Mouse (Mus musculus) limb, embryonic 13.5 days (tissue): Measurements from ENCODE around the gene Ulbp1. TPM values are rescaled to one million over a fixed set of nuclear protein-coding genes. Genes with fewer than 3 reads are reported as not detected.
"Not testable (repeated sequence)": the region's sequence is repeated elsewhere in the genome, so short reads cannot be mapped to it uniquely, and the experiment has no call there.

Experiments used
- ATAC-seq: fragments of 200-750 bp; cut with Nextera tagmentation; 2 replicates; pipeline ENCODE4 v1.8.0; 2017; ENCODE audit warnings: low read depth, moderate number of reproducible peaks, moderate TSS enrichment; ENCODE audit not compliant: low FRiP score
- H3K27ac ChIP-seq: fragments of 300-500 bp; sonication (generic); 2 replicates; pipeline ENCODE4 v1.5.1; 2015; ENCODE audit warnings: inconsistent platforms, mild to moderate bottlenecking, moderate library complexity
- H3K27me3 ChIP-seq: fragments of 300-500 bp; sonication (generic); 2 replicates; pipeline ENCODE4 v1.6.1; 2015; ENCODE audit warnings: mild to moderate bottlenecking, inconsistent platforms
- H3K36me3 ChIP-seq: fragments of 300-500 bp; sonication (generic); 2 replicates; pipeline ENCODE4 v1.6.1; 2015; ENCODE audit warnings: inconsistent platforms, mild to moderate bottlenecking, moderate library complexity
- H3K4me1 ChIP-seq: fragments of 300-500 bp; sonication (generic); 2 replicates; pipeline ENCODE4 v1.6.1; 2015; ENCODE audit warnings: inconsistent platforms
- H3K4me2 ChIP-seq: fragments of 300-500 bp; sonication (generic); replicated peaks from 2 replicates; pipeline ENCODE4 v1.6.1; 2015; ENCODE audit warnings: inconsistent platforms, mild to moderate bottlenecking, moderate library complexity
- H3K4me3 ChIP-seq: fragments of 300-500 bp; sonication (generic); 2 replicates; pipeline ENCODE4 v1.5.1; 2015; ENCODE audit warnings: moderate library complexity, mild to moderate bottlenecking, inconsistent platforms
- H3K9ac ChIP-seq: fragments of 300-500 bp; sonication (generic); 2 replicates; pipeline ENCODE4 v1.6.1; 2015; ENCODE audit warnings: mild to moderate bottlenecking, inconsistent platforms
- H3K9me3 ChIP-seq: fragments of 300-500 bp; sonication (generic); 2 replicates; pipeline ENCODE4 v1.6.1; 2016; ENCODE audit warnings: inconsistent platforms
- WGBS: fragments of 180-500 bp; shearing (Covaris S2); methylation state at CpG from one replicate; pipeline ENCODE4 v1.1.7; 2015; 5-methylcytosine and 5-hydroxymethylcytosine counted together
- polyA plus RNA-seq: library from polyadenylated mRNA; unstranded; fragments of >200 nt; fragmentation: Nextera tagmentation; extraction: Ambion mirVana; gene quantifications from 2 replicates; pipeline ENCODE4 v1.2.1, GENCODE M21; 2015

The Ulbp1 gene
- 1.1 and 1.3 TPM in 2 replicates for polyA plus RNA-seq

GRCm38 (mm10) chr10:7473197-7473889 lies at the start of gene Ulbp1:
TSS of gene Ulbp1 (minus strand) at chr10:7473638.
- Histone ChIP-seq H3K9ac (no peak within 1 kb of the TSS), H3K4me2 (peak within 1 kb of the TSS; percentile 7; the same call in 1 of the 2 replicates), H3K4me1 (no peaks in the 10 kb centered on the region), H3K27ac (no peak within 1 kb of the TSS; the same call in 1 of the 2 replicates), H3K9me3 (no peaks in the 10 kb centered on the region), H3K4me3 (no peak within 1 kb of the TSS), H3K27me3 (no peaks in the 10 kb centered on the region), H3K36me3 (no peaks in the 10 kb centered on the region)
- ATAC-seq: no peak
- 68% methylated on average over 13 of the region's 13 CpGs for WGBS

DNA sequence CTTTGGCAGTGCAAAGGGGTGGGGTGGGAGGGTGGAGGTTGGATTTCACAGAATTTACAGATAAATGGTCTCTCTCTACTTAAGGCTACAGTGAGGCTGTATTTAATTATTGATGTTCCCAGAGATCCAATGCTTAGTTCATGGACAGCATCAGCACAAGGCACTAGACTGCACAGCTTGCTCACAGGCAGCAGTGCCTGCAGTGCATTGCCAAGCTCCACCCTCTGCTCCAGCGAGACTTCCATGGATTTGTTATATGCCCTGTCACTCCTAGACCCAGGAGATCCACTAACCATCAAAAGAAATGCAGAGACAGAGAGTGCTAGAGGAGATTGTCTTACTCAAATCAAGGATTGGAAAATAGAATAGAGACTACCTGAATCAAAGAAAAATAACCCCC lies 24.7 kb upstream of the Ulbp1 start:
- H3K4me1 ChIP-seq, H3K9me3 ChIP-seq, H3K4me3 ChIP-seq, H3K27me3 ChIP-seq, H3K4me2 ChIP-seq, H3K9ac ChIP-seq, ATAC-seq, H3K36me3 ChIP-seq, H3K27ac ChIP-seq: not testable (repeated sequence)
- WGBS: 60% methylated on average over 1 of the region's 1 CpGs

DNA sequence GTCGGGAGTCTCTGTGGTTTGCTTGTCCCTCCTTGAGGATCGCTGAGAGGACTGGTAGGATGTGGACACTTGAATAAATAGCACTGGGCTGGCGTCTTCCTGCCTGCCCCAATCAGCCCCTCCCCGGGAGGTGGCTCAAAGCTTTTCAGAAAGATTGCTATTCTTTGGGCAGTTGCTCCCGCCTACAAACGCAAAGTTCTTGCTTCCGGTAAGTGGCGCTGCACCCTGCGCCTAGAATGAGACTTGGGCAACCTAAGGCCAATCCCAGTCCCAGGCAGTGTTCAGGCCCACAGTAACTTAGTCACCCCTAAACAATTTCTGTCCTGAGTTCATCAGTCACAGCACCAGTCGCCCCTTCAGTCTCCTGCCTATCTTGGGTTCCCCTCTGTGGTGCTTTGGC lies 18.9 kb upstream of the Ulbp1 start:
- not testable (repeated sequence) for H3K27ac ChIP-seq, H3K4me2 ChIP-seq, ATAC-seq, H3K9me3 ChIP-seq, H3K9ac ChIP-seq, H3K4me1 ChIP-seq, H3K36me3 ChIP-seq, H3K4me3 ChIP-seq
- 13% methylated on average over 10 of the region's 10 CpGs for WGBS
- H3K27me3 ChIP-seq: peaks cover 26% of the 10 kb centered on the region

- H3K36me3 ChIP-seq: no peaks in the 10 kb centered on the region
- no peak overlapping the region for H3K4me2 ChIP-seq
- H3K27me3 ChIP-seq: no peaks in the 10 kb centered on the region
- no peak for ATAC-seq
- no peaks in the 10 kb centered on the region; the same call in 1 of the 2 replicates for H3K9me3 ChIP-seq
- H3K4me3 ChIP-seq: no peak overlapping the region
- 67% methylated on average over 4 of the region's 4 CpGs for WGBS
- H3K27ac ChIP-seq: no peak overlapping the region
- no peaks in the 10 kb centered on the region for H3K4me1 ChIP-seq
- no peak overlapping the region for H3K9ac ChIP-seq
Observed at GRCm38 (mm10) chr10:7483650-7484049, 10.2 kb upstream of the Ulbp1 start.

DNA sequence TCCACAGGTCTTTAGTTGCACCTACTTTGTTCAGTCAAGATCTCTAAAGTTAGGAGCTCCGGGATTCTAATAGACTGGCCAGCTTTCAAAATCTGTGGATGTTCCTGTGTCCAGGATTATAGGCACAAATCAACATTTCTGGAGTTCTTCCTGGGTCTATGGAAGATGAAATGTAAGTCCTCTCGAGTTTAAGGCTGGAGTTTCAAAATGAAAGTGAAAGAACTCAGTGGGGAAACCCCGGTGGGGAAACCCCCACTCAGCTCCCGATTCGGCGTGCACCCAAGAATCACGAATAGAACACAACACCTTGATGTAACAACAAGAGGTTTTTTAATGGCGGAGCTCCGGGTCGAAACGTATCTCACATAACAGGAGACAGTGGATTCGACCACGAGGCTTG lies 787 bp upstream of the Ulbp1 start:
- 91% methylated on average over 7 of the region's 13 CpGs for WGBS

DNA sequence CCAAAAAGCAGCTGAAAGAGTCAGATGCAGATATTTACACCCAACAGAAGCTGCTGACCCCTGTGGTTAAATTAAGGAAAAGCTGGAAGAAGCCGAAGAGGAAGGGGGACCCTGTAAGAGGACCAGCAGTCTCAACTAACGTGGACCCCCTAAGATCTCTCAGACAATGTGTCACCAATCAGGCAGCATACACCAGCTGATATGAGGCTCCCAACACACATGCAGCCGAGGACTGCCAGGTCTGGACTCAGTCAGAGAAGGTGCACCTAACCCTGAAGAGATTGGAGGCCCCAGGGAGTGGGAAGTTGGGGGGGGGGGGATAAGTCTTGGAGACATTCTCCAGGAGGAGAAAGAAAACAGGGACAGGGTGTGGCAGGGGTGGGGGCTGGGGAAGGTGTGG lies 1.8 kb downstream of the Ulbp1 start:
- H3K4me1 ChIP-seq: no peaks in the 10 kb centered on the region
- H3K36me3 ChIP-seq: no peaks in the 10 kb centered on the region
- H3K9ac ChIP-seq: no peak overlapping the region
- H3K4me2 ChIP-seq: no peak overlapping the region
- WGBS: 66% methylated on average over 3 of the region's 3 CpGs
- H3K9me3 ChIP-seq: no peaks in the 10 kb centered on the region
- H3K27me3 ChIP-seq: no peaks in the 10 kb centered on the region
- no peak overlapping the region for H3K4me3 ChIP-seq
- H3K27ac ChIP-seq: no peak overlapping the region
- ATAC-seq: no peak

More for the DNA sequence above, 787 bp upstream of the Ulbp1 start:
- not testable (repeated sequence) for H3K27me3 ChIP-seq, H3K4me3 ChIP-seq, H3K4me2 ChIP-seq, H3K9me3 ChIP-seq, ATAC-seq, H3K9ac ChIP-seq, H3K27ac ChIP-seq, H3K4me1 ChIP-seq, H3K36me3 ChIP-seq

GRCm38 (mm10) chr10:7470457-7470856 lies 3.0 kb downstream of the Ulbp1 start:
- peak overlapping the region; percentile 39; the same call in 1 of the 2 replicates for H3K9ac ChIP-seq
- peak overlapping the region; percentile 29 for H3K4me3 ChIP-seq
- WGBS: 17% methylated on average over 7 of the region's 7 CpGs
- ATAC-seq: no peak
- H3K4me2 ChIP-seq: peak overlapping the region; percentile 55
- no peaks in the 10 kb centered on the region for H3K27me3 ChIP-seq
- no peaks in the 10 kb centered on the region for H3K9me3 ChIP-seq
- H3K4me1 ChIP-seq: no peaks in the 10 kb centered on the region
- no peak overlapping the region for H3K27ac ChIP-seq
- no peaks in the 10 kb centered on the region for H3K36me3 ChIP-seq

GRCm38 (mm10) chr10:7469716-7470414 lies 3.6 kb downstream of the Ulbp1 start:
- H3K9me3 ChIP-seq, H3K36me3 ChIP-seq, H3K27ac ChIP-seq, H3K9ac ChIP-seq, H3K4me1 ChIP-seq, ATAC-seq, H3K27me3 ChIP-seq: not testable (repeated sequence)
- Histone ChIP-seq H3K4me2 (peak overlapping the region; percentile 55), H3K4me3 (peak overlapping the region; percentile 29)
- WGBS: 1% methylated on average over 7 of the region's 7 CpGs

- no peaks in the 10 kb centered on the region for H3K36me3 ChIP-seq
Observed at GRCm38 (mm10) chr10:7462006-7462405, 11.4 kb downstream of the Ulbp1 start.

DNA sequence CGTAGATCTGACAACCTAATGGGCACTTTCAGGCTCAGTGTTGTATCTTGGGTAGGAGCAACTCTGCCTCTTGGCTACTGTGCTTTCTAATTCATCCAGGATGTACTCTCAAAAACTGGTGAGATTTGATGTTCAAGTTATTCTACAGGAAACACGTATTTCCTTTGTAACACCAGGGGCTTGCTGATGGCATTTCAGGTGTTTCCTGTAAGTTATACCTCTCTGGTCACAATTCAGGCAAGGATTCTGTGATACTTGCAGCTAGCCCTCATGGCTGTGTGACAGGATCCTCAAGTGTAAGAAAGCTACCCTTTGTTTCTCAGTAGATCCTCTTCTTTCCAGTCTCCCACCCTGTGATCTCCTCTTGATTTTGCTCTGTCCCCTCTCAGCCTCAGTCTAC lies 34.5 kb downstream of the Ulbp1 start:
- H3K4me1 ChIP-seq: no peaks in the 10 kb centered on the region
- H3K4me2 ChIP-seq: no peak overlapping the region
- no peaks in the 10 kb centered on the region for H3K36me3 ChIP-seq
- H3K27ac ChIP-seq: no peak overlapping the region
- H3K9me3 ChIP-seq: no peaks in the 10 kb centered on the region
- H3K4me3 ChIP-seq: no peak overlapping the region
- H3K9ac ChIP-seq: no peak overlapping the region
- H3K27me3 ChIP-seq: no peaks in the 10 kb centered on the region
- WGBS: 73% methylated on average over 2 of the region's 2 CpGs
- ATAC-seq: no peak

More at GRCm38 (mm10) chr10:7462006-7462405, 11.4 kb downstream of the Ulbp1 start:
- H3K9ac ChIP-seq: no peak overlapping the region
- 47% methylated on average over 3 of the region's 3 CpGs for WGBS
- no peak overlapping the region for H3K4me3 ChIP-seq
- no peaks in the 10 kb centered on the region for H3K27me3 ChIP-seq
- H3K4me2 ChIP-seq: no peak overlapping the region
- no peak overlapping the region for H3K27ac ChIP-seq
- no peak for ATAC-seq
- H3K9me3 ChIP-seq: peaks cover 7% of the 10 kb centered on the region
- no peaks in the 10 kb centered on the region for H3K4me1 ChIP-seq

- Histone ChIP-seq H3K4me1 (peaks cover 20% of the 10 kb centered on the region), H3K4me3 (peak overlapping the region; percentile 62), H3K27me3 (peaks cover 46% of the 10 kb centered on the region), H3K36me3 (no peaks in the 10 kb centered on the region), H3K9me3 (no peaks in the 10 kb centered on the region), H3K27ac (no peak overlapping the region), H3K4me2 (peak overlapping the region; percentile 99), H3K9ac (0 out of 2 replicates have a peak overlapping the region, but pooled peaks have one; percentile 14)
- no peak for ATAC-seq
- WGBS: 7% methylated on average over 55 of the region's 55 CpGs
Observed at GRCm38 (mm10) chr10:7393143-7394035, 80.0 kb downstream of the Ulbp1 start.
